Mouse (Mus musculus) ovary, adult 18-20 months (tissue): Measurements from ENCODE around the gene Blzf1.
A peak's percentile ranks its signal among the peaks of the same experiment; 100 is the strongest.

ENCODE experiments used
- DNase-seq: peaks from one replicate; pipeline ENCODE4 v3.0.0; 2022; ENCODE audit warnings: low spot score, mixed read lengths

The Blzf1 gene

GRCm38 (mm10) chr1:164292040-164292439, 15.2 kb downstream of the Blzf1 start:
- DNase-seq: no peak

GRCm38 (mm10) chr1:164287406-164287805, 19.9 kb downstream of the Blzf1 start:
- DNase-seq: no peak

- no peak for DNase-seq
Measured at GRCm38 (mm10) chr1:164284007-164284406, 23.3 kb downstream of the Blzf1 start.

- DNase-seq: no peak
Measured at GRCm38 (mm10) chr1:164279332-164279731, 28.0 kb downstream of the Blzf1 start.

GRCm38 (mm10) chr1:164276552-164276951, 30.7 kb downstream of the Blzf1 start:
- DNase-seq: no peak

- peak; percentile 94 for DNase-seq
Measured at GRCm38 (mm10) chr1:164275455-164275954, 31.8 kb downstream of the Blzf1 start, which contains the start of gene Ccdc181. Gene Ccdc181 (plus strand): TSS chr1:164275585.

GRCm38 (mm10) chr1:164273659-164274058, 33.6 kb downstream of the Blzf1 start:
- no peak for DNase-seq

- no peak for DNase-seq
Measured at GRCm38 (mm10) chr1:164270941-164271340, 36.3 kb downstream of the Blzf1 start.

GRCm38 (mm10) chr1:164261553-164261952, 45.7 kb downstream of the Blzf1 start:
- DNase-seq: no peak

- DNase-seq: no peak
Measured at GRCm38 (mm10) chr1:164260171-164261028, 46.9 kb downstream of the Blzf1 start.

- no peak for DNase-seq
Measured at GRCm38 (mm10) chr1:164254836-164255235, 52.5 kb downstream of the Blzf1 start.

GRCm38 (mm10) chr1:164252551-164252950, 54.7 kb downstream of the Blzf1 start:
- no peak for DNase-seq

GRCm38 (mm10) chr1:164251438-164251837, 55.9 kb downstream of the Blzf1 start:
- no peak for DNase-seq

- DNase-seq: no peak
Measured at GRCm38 (mm10) chr1:164250391-164251150, 56.7 kb downstream of the Blzf1 start.

GRCm38 (mm10) chr1:164249332-164249711, 58.0 kb downstream of the Blzf1 start:
- DNase-seq: no peak

GRCm38 (mm10) chr1:164248465-164249331, 58.6 kb downstream of the Blzf1 start, which contains the start of gene Slc19a2:
Gene Slc19a2 (plus strand): TSS chr1:164249046.
- DNase-seq: peak; percentile 96

GRCm38 (mm10) chr1:164247971-164248370, 59.3 kb downstream of the Blzf1 start:
- DNase-seq: peak; percentile 12

GRCm38 (mm10) chr1:164247442-164247841, 59.8 kb downstream of the Blzf1 start:
- DNase-seq: no peak

- DNase-seq: no peak
Measured at GRCm38 (mm10) chr1:164242809-164243208, 64.5 kb downstream of the Blzf1 start.

GRCm38 (mm10) chr1:164241494-164241893, 65.8 kb downstream of the Blzf1 start:
- DNase-seq: no peak
